Mouse (Mus musculus) thymus, adult 2 months (tissue): ENCODE measurements around the gene Adora1. TPM values are rescaled to one million over a fixed set of nuclear protein-coding genes. Genes with fewer than 3 reads are reported as not detected.

Experiments used
- DNase-seq: peaks from one replicate; pipeline ENCODE4 v3.0.0; 2021
- H3K27ac ChIP-seq: fragments of 200-500 bp; 2 replicates; pipeline ENCODE4 v1.5.1; 2012; ENCODE audit warnings: low read length, control low read depth; ENCODE audit not compliant: control insufficient read depth, insufficient read depth
- H3K27me3 ChIP-seq: fragments of 200-500 bp; 2 replicates; pipeline ENCODE4 v1.6.1; 2012; ENCODE audit warnings: mild to moderate bottlenecking, low read length, moderate library complexity, mixed read lengths; ENCODE audit not compliant: control insufficient read depth, insufficient read depth
- H3K36me3 ChIP-seq: fragments of 200-500 bp; 2 replicates; pipeline ENCODE4 v1.6.1; 2012; ENCODE audit warnings: mild to moderate bottlenecking, low read length, moderate library complexity; ENCODE audit not compliant: control insufficient read depth, insufficient read depth
- H3K4me1 ChIP-seq: fragments of 200-500 bp; replicated peaks from 2 replicates; pipeline ENCODE4 v1.6.1; 2012; ENCODE audit warnings: low read length; ENCODE audit not compliant: control insufficient read depth, insufficient read depth
- H3K4me3 ChIP-seq: fragments of 200-500 bp; 2 replicates; pipeline ENCODE4 v1.5.1; 2012; ENCODE audit warnings: mild to moderate bottlenecking, low read length, control low read depth, moderate library complexity; ENCODE audit not compliant: control insufficient read depth, insufficient read depth
- CTCF ChIP-seq: fragments of 200-500 bp; IDR thresholded peaks from 2 replicates; pipeline ENCODE4 v1.5.1; 2012; ENCODE audit warnings: mild to moderate bottlenecking, control low read depth, low read length, moderate library complexity, borderline replicate concordance; ENCODE audit not compliant: control insufficient read depth, poor library complexity, insufficient read depth; ENCODE audit errors: extremely low read depth
- POLR2A ChIP-seq: fragments of 200-500 bp; IDR thresholded peaks from 2 replicates; pipeline ENCODE4 v1.6.1; 2012; ENCODE audit warnings: mild to moderate bottlenecking, low read length, control low read depth, moderate library complexity; ENCODE audit not compliant: control insufficient read depth, poor library complexity, insufficient read depth; ENCODE audit errors: extremely low read depth
- WGBS: fragments of 180-500 bp; shearing (Covaris S2); methylation state at CpG from one replicate; pipeline ENCODE4 v1.1.7; 2018; 5-methylcytosine and 5-hydroxymethylcytosine counted together
- polyA plus RNA-seq: library from polyadenylated mRNA; depleted of rRNA; stranded (reverse); fragments of >200 nt; gene quantifications from 2 replicates; pipeline ENCODE4 v1.2.3, GENCODE M21; 2012; rRNA removed

Gene Adora1
- 6.2 and 6.3 TPM in 2 replicates for polyA plus RNA-seq

GRCm38 (mm10) chr1:134235391-134235921 lies at the start of gene Adora1:
Gene Adora1, minus strand, starts transcription at chr1:134235431.
- WGBS, result 4% methylated on average over 36 of the region's 37 CpGs
- H3K27me3 ChIP-seq, result no peaks in the 10 kb centered on the region; the same call in 1 of the 2 replicates
- no peak for DNase-seq
- TF ChIP-seq CTCF (no peak), POLR2A (no peak)
- H3K36me3 ChIP-seq, result no peaks in the 10 kb centered on the region
- H3K27ac ChIP-seq, result no peak within 1 kb of the TSS
- H3K4me1 ChIP-seq, result no peaks in the 10 kb centered on the region
- no peak within 1 kb of the TSS for H3K4me3 ChIP-seq

- Histone ChIP-seq H3K27me3 (no peaks in the 10 kb centered on the region), H3K4me1 (no peaks in the 10 kb centered on the region), H3K4me3 (no peak overlapping the region), H3K27ac (no peak overlapping the region), H3K36me3 (no peaks in the 10 kb centered on the region)
- TF ChIP-seq CTCF (no peak), POLR2A (no peak)
- 56% methylated on average over 1 of the region's 1 CpGs for WGBS
- no peak for DNase-seq
These were observed 47.9 kb upstream of the Adora1 start for GRCm38 (mm10) chr1:134283108-134283507.

- H3K27ac ChIP-seq, result no peak overlapping the region
- no peak overlapping the region for H3K4me3 ChIP-seq
- H3K4me1 ChIP-seq, result no peaks in the 10 kb centered on the region
- no peaks in the 10 kb centered on the region for H3K27me3 ChIP-seq
- 48% methylated on average over 3 of the region's 3 CpGs for WGBS
- DNase-seq, result no peak
- TF ChIP-seq CTCF, result no peak
- TF ChIP-seq POLR2A, result no peak
- H3K36me3 ChIP-seq, result no peaks in the 10 kb centered on the region
These were observed 47.1 kb upstream of the Adora1 start for GRCm38 (mm10) chr1:134282342-134282741.

GRCm38 (mm10) chr1:134281563-134281962 lies 46.3 kb upstream of the Adora1 start:
- H3K36me3 ChIP-seq, result no peaks in the 10 kb centered on the region
- no peaks in the 10 kb centered on the region for H3K27me3 ChIP-seq
- TF ChIP-seq CTCF (no peak), POLR2A (no peak)
- 82% methylated on average over 4 of the region's 4 CpGs for WGBS
- H3K4me1 ChIP-seq, result no peaks in the 10 kb centered on the region
- DNase-seq, result no peak
- H3K4me3 ChIP-seq, result no peak overlapping the region
- H3K27ac ChIP-seq, result no peak overlapping the region

GRCm38 (mm10) chr1:134280174-134280573 lies 44.9 kb upstream of the Adora1 start:
- Histone ChIP-seq H3K4me3 (no peak overlapping the region), H3K36me3 (no peaks in the 10 kb centered on the region), H3K27me3 (no peaks in the 10 kb centered on the region), H3K4me1 (no peaks in the 10 kb centered on the region), H3K27ac (no peak overlapping the region)
- 96% methylated on average over 5 of the region's 5 CpGs for WGBS
- TF ChIP-seq CTCF (no peak), POLR2A (no peak)
- DNase-seq, result no peak

- Histone ChIP-seq H3K4me1 (no peaks in the 10 kb centered on the region), H3K27ac (no peak overlapping the region), H3K36me3 (no peaks in the 10 kb centered on the region), H3K4me3 (no peak overlapping the region), H3K27me3 (no peaks in the 10 kb centered on the region)
- TF ChIP-seq POLR2A (no peak), CTCF (no peak)
- 97% methylated on average over 7 of the region's 7 CpGs for WGBS
- DNase-seq, result no peak
These were observed 41.6 kb upstream of the Adora1 start for GRCm38 (mm10) chr1:134276823-134277222.
